Mouse (Mus musculus) testis, adult 2 months (tissue): ENCODE results near the gene Gnmt.

ENCODE experiments used
- CTCF ChIP-seq: fragments of 200-500 bp; IDR thresholded peaks from 2 replicates; pipeline ENCODE4 v1.5.1; 2012; ENCODE audit warnings: low read depth, mild to moderate bottlenecking, inconsistent platforms, low read length, moderate library complexity; ENCODE audit not compliant: control insufficient read depth, insufficient read depth, insufficient replicate concordance
- POLR2A ChIP-seq: fragments of 200-500 bp; IDR thresholded peaks from 2 replicates; pipeline ENCODE4 v1.6.1; 2012; ENCODE audit warnings: low read depth, mild to moderate bottlenecking, inconsistent platforms, low read length, moderate library complexity; ENCODE audit not compliant: control insufficient read depth

- no peak for TF ChIP-seq POLR2A
- TF ChIP-seq CTCF, result peak; percentile 74; the same call in 1 of the 2 replicates
Measured at GRCm38 (mm10) chr17:46736160-46736559, 7.2 kb upstream of the Gnmt start.
